Mouse (Mus musculus) CD4-positive, CD25-positive, alpha-beta regulatory T cell, adult 9 weeks (primary cell): Measurements from ENCODE around the gene Olfr119. TPM values are rescaled to one million over a fixed set of nuclear protein-coding genes. Genes with fewer than 3 reads are reported as not detected.

Experiments used
- polyA plus RNA-seq: library from polyadenylated mRNA; unstranded; fragments of 100-300 nt; shearing (Covaris generic); gene quantifications from one replicate; pipeline ENCODE4 v1.2.1, GENCODE M21; 2017

Gene Olfr119
- polyA plus RNA-seq = not detected

GRCm38 (mm10) chr17:37696264-37696663 is at the start of gene Olfr119:
TSS of gene Olfr119 (plus strand) at chr17:37696564.

GRCm38 (mm10) chr17:37663682-37664081 is 32.7 kb upstream of the Olfr119 start, which contains the start of gene Olfr117:
TSS of gene Olfr117 (minus strand) at chr17:37663782.

GRCm38 (mm10) chr17:37666688-37667087 is 29.7 kb upstream of the Olfr119 start, which contains the start of gene Olfr118:
TSS of gene Olfr118 (plus strand) at chr17:37666988.

GRCm38 (mm10) chr17:37721508-37721907 is 25.1 kb downstream of the Olfr119 start, which contains the start of gene Olfr120:
TSS of gene Olfr120 (plus strand) at chr17:37721808.

Other genes starting within 250 kb of the Olfr119 start
- gene Olfr109, start 237.6 kb upstream of the Olfr119 start, polyA plus RNA-seq = not detected
- gene H2-M2, start 213.0 kb upstream of the Olfr119 start, polyA plus RNA-seq = 0.27 TPM
- not detected for gene Olfr110, start 204.1 kb upstream of the Olfr119 start, polyA plus RNA-seq
- gene Olfr111, start 188.5 kb upstream of the Olfr119 start, polyA plus RNA-seq = not detected
- not detected for gene Olfr112, start 127.1 kb upstream of the Olfr119 start, polyA plus RNA-seq
- gene Olfr113, start 118.9 kb upstream of the Olfr119 start, polyA plus RNA-seq = not detected
- gene Olfr114, start 103.8 kb upstream of the Olfr119 start, polyA plus RNA-seq = not detected
- not detected for gene Olfr115, start 69.5 kb upstream of the Olfr119 start, polyA plus RNA-seq
- gene Olfr116, start 69.4 kb upstream of the Olfr119 start, polyA plus RNA-seq = not detected
- gene Olfr117, start 32.8 kb upstream of the Olfr119 start, polyA plus RNA-seq = not detected
- not detected for gene Olfr118, start 29.6 kb upstream of the Olfr119 start, polyA plus RNA-seq
- not detected for gene Olfr120, start 25.2 kb downstream of the Olfr119 start, polyA plus RNA-seq
- not detected for gene Olfr121, start 52.3 kb downstream of the Olfr119 start, polyA plus RNA-seq
- not detected for gene Olfr122, start 72.0 kb downstream of the Olfr119 start, polyA plus RNA-seq
- gene Olfr123, start 97.0 kb downstream of the Olfr119 start, polyA plus RNA-seq = not detected
- gene Olfr124, start 103.3 kb downstream of the Olfr119 start, polyA plus RNA-seq = not detected
- gene Olfr125, start 136.4 kb downstream of the Olfr119 start, polyA plus RNA-seq = not detected
- gene Olfr126, start 150.9 kb downstream of the Olfr119 start, polyA plus RNA-seq = not detected
- gene Olfr127, start 203.9 kb downstream of the Olfr119 start, polyA plus RNA-seq = not detected
- gene Olfr128, start 224.0 kb downstream of the Olfr119 start, polyA plus RNA-seq = not detected